Mouse (Mus musculus): ENCODE measurements around the gene Calr.

DNA sequence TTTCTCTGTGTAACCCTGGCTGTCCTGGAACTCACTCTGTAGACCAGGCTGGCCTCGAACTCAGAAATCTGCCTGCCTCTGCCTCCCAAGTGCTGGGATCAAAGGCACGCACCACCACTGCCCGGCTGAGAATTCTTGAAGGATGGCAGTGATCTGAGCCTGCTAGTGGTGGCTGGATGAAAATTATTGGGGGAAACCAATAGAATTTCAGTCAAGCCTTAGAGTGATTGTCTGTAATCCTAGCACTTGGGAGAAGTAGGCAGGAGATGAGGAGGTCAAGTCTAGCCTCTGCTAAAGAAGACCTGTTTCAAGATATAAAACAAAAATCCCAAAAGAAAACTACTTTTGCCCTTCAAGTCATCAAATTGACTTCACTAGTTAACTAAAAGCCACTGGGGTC lies 9.7 kb upstream of the Calr start:
- TF ChIP-seq CTCF (IDR thresholded peaks at IDR 0.05; ENCODE audit: extremely low read depth, insufficient read depth, insufficient read length, insufficient replicate concordance) (no peak), POLR2A (IDR thresholded peaks at IDR 0.05; ENCODE audit: low read depth, low read length) (no peak)
